Mouse (Mus musculus): Measurements from ENCODE around the gene Ggcx.

Ggcx gene

DNA sequence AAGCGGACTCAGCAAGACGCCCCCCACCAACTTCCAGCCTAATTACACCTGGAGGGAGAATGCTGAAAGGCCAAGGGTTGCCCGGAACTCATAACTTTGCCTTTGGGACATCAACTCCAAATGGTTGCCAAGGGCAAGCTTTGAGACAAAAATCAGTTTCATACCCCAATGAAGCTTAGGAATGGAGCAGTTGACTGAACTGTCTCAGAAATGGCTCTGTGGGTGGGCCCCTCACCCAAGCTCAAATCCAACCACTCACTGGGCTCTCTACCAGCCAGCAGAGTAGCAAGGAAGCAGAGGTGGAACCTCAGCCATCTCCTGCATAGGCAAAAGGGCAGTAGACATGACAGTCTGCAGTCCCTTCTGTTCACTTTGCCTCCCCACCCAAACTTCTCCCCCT lies 26.3 kb upstream of the Ggcx start:
- DNase-seq (ENCODE audit: low spot score): no peak

DNA sequence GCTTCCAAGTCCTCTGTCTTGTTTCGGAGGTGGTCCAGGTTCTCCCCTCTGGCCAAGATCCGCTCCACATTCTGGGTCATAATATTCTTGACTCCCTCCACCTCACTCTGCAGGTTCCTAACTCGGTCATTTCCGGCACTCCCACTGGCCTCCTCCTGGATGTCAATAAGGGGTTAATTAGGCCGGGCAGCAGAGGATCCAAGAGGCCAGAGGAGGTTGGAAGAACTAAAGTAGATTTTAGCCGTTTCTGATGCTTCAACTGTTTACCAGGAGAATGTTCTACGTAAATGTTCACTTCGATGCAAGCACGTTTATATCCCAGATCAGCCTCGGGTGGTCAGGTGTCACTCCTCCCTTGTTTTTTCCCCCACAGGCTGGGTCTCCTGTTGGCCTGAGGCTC lies 25.8 kb upstream of the Ggcx start:
- no peak for DNase-seq (ENCODE audit: low spot score)

DNA sequence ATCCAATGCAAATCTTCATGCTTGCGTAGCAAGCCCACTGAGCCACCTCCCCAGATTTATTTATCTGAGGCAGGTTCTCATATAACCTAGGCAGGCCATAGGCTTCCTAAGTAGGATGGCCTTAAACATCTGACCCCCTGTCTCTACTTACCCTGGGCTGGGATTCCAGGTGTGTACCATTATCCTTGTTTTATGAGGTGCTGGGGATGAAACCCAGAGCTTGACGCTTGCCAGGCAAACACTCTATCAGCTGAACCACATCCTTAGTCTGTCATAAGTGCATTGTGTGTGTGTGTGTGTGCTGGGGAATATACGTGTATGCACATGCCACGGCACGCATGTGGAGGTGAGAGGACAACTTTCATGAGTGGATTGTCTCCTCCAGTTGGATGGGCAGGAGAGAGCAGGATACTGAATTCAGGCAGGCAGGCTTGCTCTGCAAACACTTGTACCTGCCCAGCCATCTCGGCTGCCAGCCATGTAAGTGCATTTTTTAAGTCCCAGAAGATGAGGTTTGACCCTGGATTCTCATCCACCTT lies 25.2 kb upstream of the Ggcx start:
- no peak for DNase-seq (ENCODE audit: low spot score)

DNA sequence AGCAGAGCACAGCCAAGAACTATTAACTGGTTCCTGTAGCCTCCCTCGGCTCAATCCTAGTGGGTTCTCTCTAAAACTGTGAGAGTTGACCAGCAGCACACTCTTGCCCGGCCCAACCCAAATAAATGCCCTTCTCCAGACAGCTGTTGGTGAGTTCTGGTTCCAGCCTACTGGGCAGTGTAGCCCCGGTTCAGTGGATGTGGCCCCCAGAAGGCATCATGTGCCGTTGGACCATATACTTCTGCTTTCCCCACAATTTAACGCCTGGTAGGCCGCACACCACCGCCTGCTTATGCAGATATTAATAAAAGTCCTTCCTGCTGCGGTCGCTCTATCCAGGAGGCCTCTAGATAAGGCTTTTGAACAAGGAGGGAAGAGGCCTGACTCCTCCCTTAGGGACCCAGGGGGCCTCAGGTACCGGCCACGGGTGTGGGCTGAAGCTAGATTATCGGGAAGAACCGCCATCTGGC lies 24.6 kb upstream of the Ggcx start:
- no peak for DNase-seq (ENCODE audit: low spot score)

DNA sequence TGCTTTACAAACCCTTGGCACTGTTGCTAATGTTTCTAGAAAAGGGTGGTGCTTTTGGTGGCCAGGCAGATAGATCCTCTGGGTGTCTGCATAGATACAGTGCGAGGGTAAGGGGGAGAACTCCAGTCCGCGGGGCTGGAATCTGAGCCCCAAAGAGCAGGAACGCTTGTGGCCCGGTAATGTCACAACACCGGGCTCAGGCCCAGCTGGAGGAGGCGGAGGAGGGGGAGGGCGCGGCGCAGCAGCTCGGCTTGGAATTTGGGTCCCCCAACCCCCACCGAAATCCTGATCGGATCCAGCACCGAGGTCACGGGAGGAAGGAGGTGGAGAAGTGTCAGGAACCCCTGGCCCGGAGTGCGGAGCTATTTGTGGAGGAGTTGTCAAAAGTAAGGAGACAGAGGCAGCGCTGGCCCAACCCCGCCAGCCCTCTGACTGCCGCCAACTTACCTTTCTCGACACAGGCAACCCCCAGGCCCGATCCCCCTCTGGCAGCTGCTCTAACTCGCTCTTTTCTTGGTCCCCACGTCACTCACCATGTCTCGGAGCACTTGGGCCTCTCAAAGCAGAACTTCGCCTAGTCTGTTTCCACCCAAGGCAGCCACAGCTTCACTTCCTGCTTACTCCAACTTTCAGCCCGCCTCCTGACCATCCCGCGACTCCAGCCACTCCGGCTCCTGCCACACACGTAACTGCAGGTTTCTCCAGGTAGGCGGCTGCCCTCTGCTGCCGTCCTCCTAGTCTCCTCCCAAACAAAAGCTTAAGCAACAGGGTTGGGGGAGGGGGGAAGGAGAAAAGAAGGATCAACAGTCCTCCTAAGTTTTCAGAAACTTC lies 24.0 kb upstream of the Ggcx start, which contains the start of gene Vamp8:
Vamp8 (minus strand) TSS at position 763 of the 831 bp plus-strand sequence.
- no peak for DNase-seq (ENCODE audit: low spot score)

DNA sequence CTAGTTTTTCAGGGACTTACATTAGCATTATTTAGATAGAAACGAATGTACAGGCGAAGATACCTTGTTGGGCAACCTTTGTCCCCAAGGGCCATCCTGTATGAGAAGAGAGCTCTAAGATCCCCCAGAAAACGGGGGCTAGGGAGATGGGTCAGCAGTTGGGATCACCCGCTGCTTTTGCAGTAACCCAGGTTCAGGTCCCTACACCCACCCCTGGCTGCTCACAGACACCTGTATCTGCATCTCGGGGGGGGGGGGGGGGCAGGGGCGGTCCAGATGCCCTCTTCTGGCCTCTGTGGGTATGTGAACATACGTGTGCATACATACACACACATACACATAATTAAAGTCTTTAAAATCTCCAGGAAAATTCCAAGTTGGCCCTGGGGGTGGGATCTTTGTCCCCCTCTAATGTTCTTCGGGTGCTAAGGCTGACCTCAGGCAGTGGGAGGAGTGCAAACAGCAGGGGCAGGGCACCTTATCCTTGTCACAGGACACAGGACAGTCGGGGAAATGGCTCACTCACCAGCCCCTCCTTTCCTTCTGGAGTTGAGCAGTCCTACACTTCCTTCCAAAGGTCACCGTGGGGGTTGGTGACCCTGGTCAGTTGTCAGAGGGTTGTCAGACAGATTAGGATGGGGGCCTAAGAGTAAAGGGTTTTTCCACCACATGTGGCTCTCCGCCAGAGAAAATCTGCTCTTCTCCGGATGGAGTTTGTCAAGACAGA lies 23.1 kb upstream of the Ggcx start:
- DNase-seq (ENCODE audit: low spot score): no peak

DNA sequence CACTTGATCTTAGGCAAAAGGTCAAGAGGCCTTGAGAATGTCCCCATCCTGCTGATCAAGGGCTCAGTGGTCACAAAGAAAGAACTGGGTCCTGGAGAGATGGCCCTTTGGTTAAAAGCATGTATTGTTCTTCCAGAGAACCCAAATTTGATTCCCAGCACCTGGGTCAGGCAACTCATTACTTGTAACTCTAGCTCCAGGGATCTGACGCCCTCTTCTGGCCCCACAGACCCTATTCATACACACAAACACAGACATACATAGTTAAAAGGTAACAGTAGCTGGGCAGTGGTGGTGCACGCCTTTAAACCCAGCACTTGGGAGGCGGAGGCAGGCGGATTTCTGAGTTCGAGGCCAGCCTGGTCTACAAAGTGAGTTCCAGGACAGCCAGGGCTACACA lies 21.8 kb upstream of the Ggcx start:
- DNase-seq (ENCODE audit: low spot score): no peak

DNA sequence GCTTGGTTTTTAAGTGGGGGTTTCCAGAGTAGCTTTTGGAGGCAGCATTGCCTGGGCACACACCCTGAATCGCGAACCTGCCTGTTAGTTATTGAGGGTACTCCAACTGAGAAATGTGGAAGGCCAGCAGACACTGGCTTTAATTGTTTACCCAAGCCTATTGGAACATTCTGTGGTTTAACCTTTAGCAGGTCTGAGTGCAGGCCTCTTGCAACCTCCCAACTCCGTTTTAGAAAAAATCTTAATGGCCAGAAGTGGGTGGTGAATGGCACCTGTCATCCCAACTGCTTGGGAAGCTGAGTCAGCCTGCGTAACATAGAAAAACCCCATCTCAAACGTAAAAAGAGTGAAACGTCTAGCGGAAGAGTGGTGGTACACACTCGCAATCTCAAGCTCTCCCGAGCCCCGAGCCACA lies 17.3 kb upstream of the Ggcx start:
- no peak for DNase-seq (ENCODE audit: low spot score)

DNA sequence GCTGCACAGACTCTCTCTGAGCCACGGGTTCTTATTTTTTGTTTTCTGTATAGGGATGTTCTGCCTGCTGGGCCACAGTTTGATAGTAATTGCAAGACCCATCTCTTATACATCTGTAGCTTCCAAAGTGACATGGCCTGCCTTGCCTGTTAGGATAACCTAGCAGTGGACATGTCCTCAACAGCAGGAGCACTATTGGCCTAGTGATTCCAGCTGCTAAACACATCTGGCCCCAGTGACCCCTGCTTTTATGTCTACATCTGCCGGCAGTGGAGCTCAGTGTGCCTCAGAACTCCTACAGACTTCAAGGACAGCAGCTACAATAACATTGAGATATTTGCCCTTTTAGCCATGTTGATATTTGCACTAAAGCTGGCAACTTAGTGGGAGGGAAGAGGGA lies 14.1 kb upstream of the Ggcx start:
- no peak for DNase-seq (ENCODE audit: low spot score)

DNA sequence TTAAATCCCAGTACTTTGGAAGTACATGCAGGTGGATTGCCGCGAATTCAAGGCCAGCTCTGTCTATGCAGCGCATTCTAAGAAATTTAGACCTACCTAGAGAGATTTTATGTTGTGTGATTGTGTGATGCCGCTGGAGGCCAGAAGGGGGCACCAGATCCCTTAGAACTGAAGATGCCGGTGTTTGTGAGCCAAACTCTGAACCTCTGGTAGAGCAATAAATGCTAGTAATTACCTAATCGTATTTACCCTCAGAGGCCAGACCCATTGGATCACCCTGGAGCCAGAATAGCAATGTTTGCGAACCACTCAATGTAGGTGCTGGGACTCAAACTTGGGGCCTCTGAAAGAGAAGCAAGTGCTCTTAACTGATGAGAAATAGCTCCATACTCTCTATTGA lies 12.2 kb upstream of the Ggcx start:
- DNase-seq (ENCODE audit: low spot score): no peak

DNA sequence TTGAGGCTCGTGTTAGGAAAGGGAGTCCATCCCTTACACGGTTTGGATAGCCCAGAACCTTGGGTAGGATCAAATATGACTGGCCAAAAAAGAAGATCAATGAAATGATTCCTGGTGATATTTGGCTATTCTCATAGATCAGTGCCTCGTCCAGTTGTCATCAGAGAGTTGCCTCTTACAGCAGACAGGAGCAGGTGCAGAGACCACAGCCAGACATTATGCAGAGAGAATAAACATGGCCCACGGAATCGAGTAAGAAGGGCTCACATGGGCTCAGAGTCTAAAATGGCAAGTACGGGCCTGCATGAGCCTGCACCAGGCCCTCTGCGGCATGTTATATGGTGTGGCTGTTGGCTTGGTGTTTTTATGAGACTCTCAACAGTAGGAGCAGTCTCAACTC lies 8.8 kb upstream of the Ggcx start:
- no peak for DNase-seq (ENCODE audit: low spot score)

DNA sequence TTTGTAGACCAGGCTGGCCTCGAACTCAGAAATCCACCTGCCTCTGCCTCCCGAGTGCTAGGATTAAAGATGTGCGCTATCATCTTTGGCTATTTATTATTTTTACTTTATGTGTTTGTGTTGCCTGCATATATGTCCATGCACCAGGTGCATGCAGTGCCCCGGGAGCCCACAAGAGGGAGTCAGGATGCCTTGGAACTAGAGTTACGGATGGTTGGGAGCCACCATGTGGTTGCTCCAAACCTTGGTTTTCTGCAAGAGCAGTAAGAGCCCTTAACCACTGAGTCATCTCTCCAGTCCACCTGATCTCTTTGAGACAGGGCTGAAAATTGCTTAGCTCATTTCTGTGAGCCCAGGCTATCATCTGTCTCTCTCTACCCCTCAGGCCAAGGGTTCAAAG lies 7.0 kb upstream of the Ggcx start:
- DNase-seq (ENCODE audit: low spot score): peak; percentile 73

DNA sequence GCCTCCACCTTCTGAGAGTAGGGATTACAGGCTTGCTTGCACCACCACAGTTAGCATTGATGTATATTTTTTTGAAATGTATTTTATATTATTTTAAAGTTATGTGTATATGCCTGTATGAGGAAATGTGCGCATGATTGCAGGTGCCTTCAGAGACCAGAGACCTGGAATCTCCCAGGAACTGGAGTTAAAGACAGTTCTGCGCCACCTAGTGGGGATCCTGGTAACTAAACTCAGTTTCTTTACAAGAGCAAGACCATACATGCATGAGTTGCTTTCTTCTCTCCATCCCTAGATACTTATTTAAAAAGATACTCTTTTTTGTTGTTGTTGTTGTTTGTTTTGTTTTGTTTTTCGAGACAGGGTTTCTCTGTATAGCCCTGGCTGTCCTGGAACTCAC lies 4.5 kb upstream of the Ggcx start:
- DNase-seq (ENCODE audit: low spot score): no peak

DNA sequence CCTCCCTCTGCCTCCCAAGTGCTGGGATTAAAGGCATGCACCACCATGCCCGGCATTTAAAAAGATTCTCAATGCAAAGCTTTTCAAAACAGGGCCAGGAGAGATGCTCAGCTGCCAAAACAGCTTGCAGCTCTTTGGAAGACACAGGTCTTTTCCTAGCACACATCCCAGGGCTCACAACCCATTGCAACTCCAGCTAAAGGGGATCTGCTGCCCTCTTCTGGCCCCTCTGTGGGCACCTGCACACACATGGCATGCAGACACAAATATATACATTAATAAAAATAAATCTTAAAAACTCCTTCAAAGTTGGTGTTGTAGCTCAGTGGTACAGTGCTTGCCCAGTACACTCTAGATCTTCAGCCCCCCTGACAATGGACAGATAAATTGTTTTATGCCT lies 4.1 kb upstream of the Ggcx start:
- DNase-seq (ENCODE audit: low spot score): no peak

DNA sequence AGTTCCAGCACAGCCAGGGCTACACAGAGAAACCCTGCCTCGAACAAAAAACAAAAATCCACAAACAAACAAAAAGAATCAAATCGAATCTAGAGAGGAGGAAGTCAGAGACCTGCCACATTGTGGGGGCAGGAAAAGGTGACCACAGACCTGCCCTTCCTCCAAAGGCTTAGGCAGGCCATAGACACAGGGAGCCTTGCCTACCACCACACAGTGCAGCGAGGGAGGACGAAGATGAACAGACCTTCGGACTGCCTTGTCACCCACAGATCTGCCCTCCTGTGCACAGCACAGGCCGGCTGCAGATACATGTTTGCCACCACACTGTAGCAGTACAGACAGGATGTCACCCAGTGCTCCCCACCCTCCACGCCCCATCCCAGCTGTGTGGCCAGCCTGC lies 3.6 kb upstream of the Ggcx start:
- no peak for DNase-seq (ENCODE audit: low spot score)

DNA sequence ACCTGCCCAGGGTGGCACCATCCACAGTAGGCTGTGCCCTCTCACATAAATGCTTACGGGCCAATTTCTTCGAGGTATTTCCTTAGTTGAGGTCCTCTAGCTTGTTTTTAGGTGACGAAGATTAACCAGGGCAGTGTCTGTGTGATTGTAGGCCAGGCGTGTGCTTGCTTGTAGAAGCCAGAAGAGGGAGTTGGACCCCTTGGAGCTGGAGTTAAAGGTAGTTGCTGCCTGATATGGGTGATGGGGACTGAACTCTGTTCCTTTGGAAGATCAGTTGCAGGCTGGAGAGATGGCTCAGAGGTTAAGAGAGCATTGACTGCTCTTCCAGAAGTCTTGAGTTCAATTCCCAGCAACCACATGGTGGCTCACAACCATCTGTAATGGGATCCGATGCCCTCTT lies 1.1 kb downstream of the Ggcx start:
- no peak for DNase-seq (ENCODE audit: low spot score)

DNA sequence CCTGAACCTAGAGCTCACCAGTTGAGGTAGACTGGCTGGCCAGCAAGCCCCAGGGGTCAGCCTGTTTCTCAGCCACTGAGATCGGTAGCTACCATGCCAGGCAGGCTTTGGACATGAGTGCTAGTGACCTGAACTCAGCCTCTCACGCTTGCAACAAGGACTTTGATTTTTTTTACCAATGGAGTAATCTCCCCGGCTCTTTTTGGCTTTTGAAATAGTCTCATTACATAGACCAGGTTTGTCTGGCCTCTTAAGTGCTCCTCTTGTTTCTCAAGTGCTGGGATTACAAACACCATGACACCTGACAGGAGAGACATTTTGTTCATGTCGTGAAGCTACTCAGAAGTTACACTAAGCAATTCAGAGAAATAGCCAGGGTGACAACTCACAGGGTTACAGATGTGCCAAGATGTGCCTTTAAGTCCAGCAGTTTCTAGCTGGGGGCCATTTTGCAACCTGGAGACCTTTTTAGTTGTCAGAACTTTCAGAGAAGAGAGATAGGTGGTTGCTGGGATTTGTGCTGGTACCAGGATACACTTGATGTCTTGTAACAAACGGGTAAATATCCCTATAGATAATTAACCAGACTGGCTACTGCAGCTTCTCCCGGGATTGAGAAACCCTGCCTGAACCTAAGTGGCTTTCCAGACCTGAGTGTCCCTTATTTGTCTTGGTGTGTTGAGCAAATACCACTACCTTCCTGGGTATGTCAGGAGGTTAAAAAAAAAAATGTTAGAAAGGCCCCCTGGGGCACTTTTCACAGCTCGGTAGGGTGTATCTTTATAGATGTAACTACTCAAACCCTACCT lies 2.1 kb downstream of the Ggcx start:
- DNase-seq (ENCODE audit: low spot score): no peak

DNA sequence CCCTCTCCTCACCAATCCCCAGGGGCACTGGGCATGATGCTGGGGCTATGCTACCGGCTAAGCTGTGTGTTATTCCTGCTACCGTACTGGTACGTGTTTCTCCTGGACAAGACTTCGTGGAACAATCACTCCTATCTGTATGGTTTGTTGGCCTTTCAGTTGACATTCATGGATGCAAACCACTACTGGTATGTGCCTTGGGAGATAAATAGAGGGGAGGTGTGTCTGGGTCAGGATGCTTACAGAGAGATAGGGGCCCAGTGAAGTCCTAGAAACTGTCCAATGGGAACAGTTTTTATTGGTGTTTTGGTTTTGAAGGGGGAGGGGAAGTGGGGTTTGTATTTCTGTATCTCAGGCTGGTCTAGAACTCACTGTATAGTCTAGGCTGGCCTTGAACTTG lies 4.2 kb downstream of the Ggcx start:
- no peak for DNase-seq (ENCODE audit: low spot score)

DNA sequence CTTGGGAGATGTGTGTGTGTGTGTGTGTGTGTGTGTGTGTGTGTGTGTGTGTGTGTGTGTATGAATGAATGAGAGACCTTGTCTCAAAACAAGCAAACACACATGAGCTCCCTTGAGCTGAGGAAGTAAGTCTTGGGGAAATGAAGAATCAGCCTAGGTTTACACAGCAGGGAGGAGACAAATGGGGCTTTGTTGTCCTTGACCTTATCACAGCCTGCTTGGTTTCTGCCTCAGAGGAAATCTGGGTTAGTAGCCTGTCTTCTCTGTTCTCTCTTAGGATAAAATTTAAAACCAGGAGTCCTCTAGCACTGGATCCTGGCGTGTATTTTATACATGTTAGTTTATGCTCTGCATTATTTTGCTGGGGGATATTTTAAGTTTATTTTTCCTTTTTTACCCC lies 5.7 kb downstream of the Ggcx start:
- no peak for DNase-seq (ENCODE audit: low spot score)

DNA sequence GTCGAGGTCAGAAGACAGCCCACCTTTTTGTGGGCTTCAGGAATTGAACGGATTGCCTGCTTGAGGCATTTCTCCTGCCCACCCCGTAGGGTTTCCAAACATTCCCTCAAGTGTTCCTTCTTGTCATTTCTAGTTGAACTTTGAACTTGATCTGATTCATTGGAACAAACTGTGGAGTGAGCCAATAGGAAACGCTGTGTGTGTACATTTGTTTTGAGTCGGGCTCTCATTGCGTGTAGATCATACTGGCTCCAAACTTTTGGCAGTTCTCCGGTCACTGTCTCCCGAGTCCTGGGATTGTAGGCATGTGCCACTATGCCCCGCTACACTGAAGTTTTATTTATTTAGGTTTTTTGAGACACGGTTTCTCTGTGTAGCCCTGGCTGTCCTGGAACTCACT lies 6.8 kb downstream of the Ggcx start:
- no peak for DNase-seq (ENCODE audit: low spot score)

DNA sequence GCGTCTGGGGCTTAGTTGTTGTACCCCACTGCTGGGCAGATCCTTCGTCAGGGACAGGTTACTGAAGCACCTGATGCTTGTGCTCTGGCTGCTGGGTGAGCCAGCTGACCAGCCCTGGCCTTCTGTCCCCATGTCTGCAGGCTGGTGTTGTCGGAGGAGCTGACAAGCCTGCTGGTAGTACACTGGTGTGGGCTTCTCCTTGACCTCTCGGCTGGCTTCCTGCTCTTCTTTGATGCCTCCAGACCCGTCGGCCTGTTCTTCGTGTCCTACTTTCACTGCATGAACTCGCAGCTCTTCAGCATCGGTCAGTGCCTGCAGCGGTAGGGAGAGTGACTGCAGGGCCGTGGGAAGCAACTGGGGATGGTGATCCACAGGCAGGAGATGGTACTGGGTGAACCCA lies 11.5 kb downstream of the Ggcx start:
- DNase-seq (ENCODE audit: low spot score): no peak

DNA sequence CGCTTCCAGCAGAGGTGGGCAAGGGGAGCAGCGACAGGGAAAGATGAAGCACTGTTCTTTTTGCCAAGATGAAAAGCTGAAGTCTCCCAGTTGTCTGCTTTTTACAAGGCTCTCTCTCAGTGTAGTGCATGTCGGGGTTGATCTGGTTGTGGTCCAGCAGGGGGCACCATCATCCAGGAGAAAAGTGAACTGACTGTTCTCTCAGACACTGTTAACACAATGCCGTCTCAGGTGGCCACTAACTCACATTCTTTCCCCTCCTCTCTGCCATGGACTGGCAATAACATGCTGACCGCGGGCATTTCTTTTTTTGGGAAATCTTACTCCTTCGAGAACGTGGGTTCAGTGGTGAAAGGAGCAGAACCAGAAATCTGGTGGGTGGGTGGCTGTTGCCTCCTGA lies 13.9 kb downstream of the Ggcx start:
- peak; percentile 63 for DNase-seq (ENCODE audit: low spot score)
